Mouse (Mus musculus) inflammation-experienced regulatory T-cells (primary cell): ENCODE results near the gene Gm8206. TPM values are rescaled to one million over a fixed set of nuclear protein-coding genes. Genes with fewer than 3 reads are reported as not detected.

Source experiments
- polyA plus RNA-seq, 2 experiments: library from polyadenylated mRNA; unstranded; fragments of 100-300 nt; shearing (Covaris generic); gene quantifications; one replicate each; pipeline ENCODE4 v1.2.1; 2017

Gm8206 gene
- 1 to 10 TPM; 1.4 to 4.4 TPM for polyA plus RNA-seq

DNA sequence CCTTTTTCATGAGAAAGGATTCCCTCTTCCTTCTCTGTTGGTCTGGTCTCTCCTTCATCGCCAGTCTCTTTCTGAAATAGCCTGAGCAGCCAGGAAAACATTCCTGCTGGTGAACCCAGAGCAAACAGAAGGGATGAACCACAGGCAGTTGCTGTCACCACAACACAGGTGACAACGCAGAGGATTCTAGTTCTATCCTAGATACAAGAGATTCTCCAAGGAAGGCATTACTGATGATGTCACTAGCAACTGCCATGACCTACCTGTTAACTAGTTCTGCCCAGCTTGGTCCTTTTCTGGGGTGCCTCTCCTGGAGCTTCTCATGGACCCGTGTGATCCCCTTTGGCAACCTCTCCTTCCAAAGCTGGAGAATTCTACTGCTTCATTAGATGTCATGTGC lies at the start of gene Gm8206:
Gene Gm8206, minus strand, starts transcription at position 101 of the 400 bp plus-strand sequence.

GRCm38 (mm10) chr14:6125707-6126106 lies 32.0 kb upstream of the Gm8206 start, which contains the start of gene Gm3476:
Gene Gm3476 (minus strand): TSS chr14:6125807.

GRCm38 (mm10) chr14:6108272-6108925 lies 14.7 kb upstream of the Gm8206 start, which contains the start of gene Gm3468:
Gene Gm3468 (minus strand): TSS chr14:6108665.

DNA sequence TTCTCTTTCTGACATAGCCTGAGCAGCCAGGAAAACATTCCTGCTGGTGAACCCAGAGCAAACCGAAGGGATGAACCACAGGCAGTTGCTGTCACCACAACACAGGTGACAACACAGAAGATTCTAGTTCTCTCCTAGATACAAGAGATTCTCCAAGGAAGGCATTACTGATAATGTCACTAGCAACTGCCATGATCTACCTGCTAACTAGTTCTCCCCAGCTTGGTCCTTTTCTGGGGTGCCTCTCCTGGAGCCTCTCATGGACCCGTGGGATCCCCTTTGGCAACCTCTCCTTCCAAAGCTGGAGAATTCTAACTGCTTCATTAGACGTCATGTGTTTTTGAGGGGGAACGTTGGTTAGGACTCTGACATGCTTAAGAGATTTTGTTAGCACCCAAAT lies 35.6 kb downstream of the Gm8206 start, which contains the start of gene Gm6337:
Gene Gm6337, minus strand, starts transcription at position 101 of the 400 bp plus-strand sequence.

DNA sequence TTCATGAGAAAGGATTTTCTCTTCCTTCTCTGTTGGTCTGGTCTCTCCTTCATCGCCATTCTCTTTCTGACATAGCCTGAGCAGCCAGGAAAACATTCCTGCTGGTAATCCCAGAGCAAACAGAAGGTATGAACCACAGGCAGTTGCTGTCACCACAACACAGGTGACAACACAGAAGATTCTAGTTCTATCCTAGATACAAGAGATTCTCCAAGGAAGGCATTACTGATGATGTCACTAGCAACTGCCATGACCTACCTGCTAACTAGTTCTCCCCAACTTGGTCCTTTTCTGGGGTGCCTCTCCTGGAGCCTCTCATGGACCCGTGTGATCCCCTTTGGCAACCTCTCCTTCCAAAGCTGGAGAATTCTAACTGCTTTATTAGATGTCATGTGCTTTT lies 114.7 kb downstream of the Gm8206 start, which contains the start of gene Gm3453:
Gene Gm3453, minus strand, starts transcription at position 101 of the 400 bp plus-strand sequence.

Other genes with a start within 250 kb of the Gm8206 start
- gene Gm8237, start 213.6 kb downstream of the Gm8206 start, polyA plus RNA-seq, result 1 to 10 TPM in 1 of 2 experiments, under 1 TPM in 1; 0.97 to 2.0 TPM
- 1 to 10 TPM in 1 of 2 experiments, under 1 TPM in 1; 0.22 to 4.5 TPM for gene Gm3248, start 132.2 kb downstream of the Gm8206 start, polyA plus RNA-seq
- gene Gm3453, start 114.8 kb downstream of the Gm8206 start, polyA plus RNA-seq, result not detected
- 1 to 10 TPM in 1 of 2 experiments, not detected in 1; 1.5 TPM for gene Gm6337, start 35.7 kb downstream of the Gm8206 start, polyA plus RNA-seq
- gene Gm3468, start 14.7 kb upstream of the Gm8206 start, polyA plus RNA-seq, result 10 to 100 TPM in 1 of 2 experiments, 1 to 10 TPM in 1; 5.4 to 10.9 TPM
- under 1 TPM; 0.20 to 0.42 TPM for gene Gm3476, start 31.9 kb upstream of the Gm8206 start, polyA plus RNA-seq
- not detected for gene Gm21560, start 125.3 kb upstream of the Gm8206 start, polyA plus RNA-seq
- gene Gm3411, start 193.3 kb upstream of the Gm8206 start, polyA plus RNA-seq, result 1 to 10 TPM; 2.8 to 8.1 TPM
- gene Gm21103, start 210.9 kb upstream of the Gm8206 start, polyA plus RNA-seq, result 1 to 10 TPM in 1 of 2 experiments, not detected in 1; 1.0 TPM
- not detected for gene Gm3618, start 249.7 kb upstream of the Gm8206 start, polyA plus RNA-seq